Mouse (Mus musculus) embryonic facial prominence, embryonic 14.5 days (tissue): ENCODE data around the gene Upk3b. TPM values are rescaled to one million over a fixed set of nuclear protein-coding genes. Genes with fewer than 3 reads are reported as not detected.

ENCODE experiments used
- ATAC-seq: fragments of 200-750 bp; cut with Nextera tagmentation; 2 replicates; pipeline ENCODE4 v1.8.0; 2017; ENCODE audit warnings: low read depth, moderate number of reproducible peaks, moderate TSS enrichment
- DNase-seq: peaks from one replicate; pipeline ENCODE4 v3.0.0-alpha.2; 2015; ENCODE audit warnings: low spot score
- H3K27ac ChIP-seq: fragments of 300-500 bp; sonication (generic); replicated peaks from 2 replicates; pipeline ENCODE4 v1.5.1; 2014; ENCODE audit warnings: low read depth, mild to moderate bottlenecking, low read length, moderate library complexity
- H3K27me3 ChIP-seq: fragments of 300-500 bp; sonication (generic); replicated peaks from 2 replicates; pipeline ENCODE4 v1.6.1; 2014; ENCODE audit warnings: low read length; ENCODE audit not compliant: control insufficient read depth, insufficient read depth
- H3K36me3 ChIP-seq: fragments of 300-500 bp; sonication (generic); 2 replicates; pipeline ENCODE4 v1.6.1; 2014; ENCODE audit warnings: low read length, mixed read lengths; ENCODE audit not compliant: control insufficient read depth, insufficient read depth
- H3K4me1 ChIP-seq: fragments of 300-500 bp; sonication (generic); 2 replicates; pipeline ENCODE4 v1.6.1; 2014; ENCODE audit warnings: antibody characterized with exemption, low read length; ENCODE audit not compliant: control insufficient read depth, insufficient read depth
- H3K4me2 ChIP-seq: fragments of 300-500 bp; sonication (generic); 2 replicates; pipeline ENCODE4 v1.6.1; 2014; ENCODE audit warnings: low read depth, mild to moderate bottlenecking, low read length, moderate library complexity, mixed read lengths
- H3K4me3 ChIP-seq: fragments of 300-500 bp; sonication (generic); 2 replicates; pipeline ENCODE4 v1.5.1; 2014; ENCODE audit warnings: low read depth, mild to moderate bottlenecking, low read length
- H3K9ac ChIP-seq: fragments of 300-500 bp; sonication (generic); 2 replicates; pipeline ENCODE4 v1.6.1; 2014; ENCODE audit warnings: low read depth, mild to moderate bottlenecking, low read length, moderate library complexity, mixed read lengths
- H3K9me3 ChIP-seq: fragments of 300-500 bp; sonication (generic); 2 replicates; pipeline ENCODE4 v1.6.1; 2016; ENCODE audit warnings: low read length; ENCODE audit not compliant: control insufficient read depth
- WGBS: fragments of 180-500 bp; shearing (Covaris S2); extraction: QIAGEN DNeasy Blood & Tissue Kit; methylation state at CpG from one replicate; pipeline ENCODE4 v1.1.7; 2014; 5-methylcytosine and 5-hydroxymethylcytosine counted together
- polyA plus RNA-seq: library from polyadenylated mRNA; unstranded; fragments of >200 nt; fragmentation: Nextera tagmentation; extraction: Ambion mirVana; gene quantifications from 2 replicates; pipeline ENCODE4 v1.2.1, GENCODE M21; 2014

The Upk3b gene
- polyA plus RNA-seq, 1 experiment from 2014 or later, result 1.4 TPM

- peak; percentile 77 for DNase-seq
- Histone ChIP-seq H3K4me2 (peak overlapping the region; percentile 64), H3K9me3 (no peaks in the 10 kb centered on the region), H3K9ac (peak overlapping the region; percentile 56; the same call in 1 of the 2 replicates), H3K27me3 (peaks cover 6% of the 10 kb centered on the region), H3K27ac (no peak overlapping the region), H3K4me1 (0 out of 2 replicates have a peak, but pooled peaks cover 10% of the 10 kb centered on the region), H3K36me3 (no peaks in the 10 kb centered on the region), H3K4me3 (peak overlapping the region; percentile 46)
- WGBS, result 12% methylated on average over 16 of the region's 21 CpGs
- ATAC-seq, result peak; percentile 32; the same call in 1 of the 2 replicates
Observed at GRCm38 (mm10) chr5:136084891-136085651, 46.8 kb downstream of the Upk3b start.

DNA sequence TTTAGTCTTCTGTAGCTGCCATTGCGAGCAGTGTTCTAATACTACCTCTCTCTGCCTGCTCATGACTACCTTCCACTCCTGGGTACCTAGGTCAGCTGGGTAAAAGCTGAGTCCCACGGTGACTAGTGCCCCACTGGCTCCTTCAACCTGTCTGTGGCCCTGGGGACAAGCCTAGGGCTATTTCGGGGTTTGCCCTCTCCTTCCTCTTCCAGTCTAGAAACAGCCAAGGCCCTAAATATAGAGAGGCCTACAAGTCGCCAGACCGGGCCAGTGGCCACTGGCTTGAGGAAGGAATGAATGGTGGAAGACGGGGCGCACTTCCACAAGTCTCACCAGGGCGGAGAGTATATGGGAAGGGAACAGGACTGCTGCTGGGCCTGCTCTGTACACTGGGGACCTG, 48.0 kb downstream of the Upk3b start:
- no peaks in the 10 kb centered on the region for H3K36me3 ChIP-seq
- no peak for DNase-seq
- WGBS, result 88% methylated on average over 8 of the region's 8 CpGs

DNA sequence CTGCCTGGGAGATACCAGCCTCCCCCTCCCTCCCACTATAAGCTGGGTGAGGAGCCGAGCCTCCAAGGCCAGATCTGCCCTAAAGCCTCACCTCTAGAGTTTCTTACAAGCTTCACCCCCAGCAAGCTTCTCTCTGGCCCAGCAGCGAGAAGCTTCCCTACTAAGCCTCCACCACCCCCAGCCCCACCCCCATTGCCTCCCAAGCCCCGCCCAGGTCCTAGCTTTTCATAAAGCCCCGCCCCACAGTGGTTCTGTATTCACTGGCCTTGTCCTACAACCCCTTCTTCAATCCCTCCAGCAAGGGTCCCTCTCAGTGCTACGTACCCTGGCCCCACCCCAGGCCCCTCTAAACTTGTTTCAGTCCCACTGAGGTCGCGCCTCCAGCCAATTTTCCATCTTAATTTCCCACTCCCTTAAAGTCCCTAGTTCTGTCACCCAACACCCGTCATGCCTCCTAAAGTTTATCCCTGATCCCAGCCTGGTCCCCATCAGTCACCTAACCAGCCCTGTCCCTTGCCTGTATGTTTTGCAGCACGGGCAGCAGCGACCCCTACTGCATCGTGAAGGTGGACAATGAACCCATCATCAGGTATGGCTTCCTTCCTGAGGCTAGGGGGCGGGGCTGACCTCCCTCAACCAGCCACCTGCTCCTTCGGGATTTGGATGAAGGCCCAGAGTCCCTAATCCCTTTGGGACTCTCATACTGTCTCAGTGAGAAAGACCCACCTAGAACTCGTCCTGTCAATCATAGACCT, 50.7 kb downstream of the Upk3b start:
- no peak overlapping the region for H3K4me2 ChIP-seq
- H3K27me3 ChIP-seq, result peaks cover 6% of the 10 kb centered on the region
- no peaks in the 10 kb centered on the region for H3K9me3 ChIP-seq
- H3K4me3 ChIP-seq, result no peak overlapping the region
- no peak for ATAC-seq
- 15% methylated on average over 14 of the region's 14 CpGs for WGBS
- no peaks in the 10 kb centered on the region for H3K36me3 ChIP-seq
- H3K4me1 ChIP-seq, result 0 out of 2 replicates have a peak, but pooled peaks cover 10% of the 10 kb centered on the region
- no peak for DNase-seq
- no peak overlapping the region for H3K27ac ChIP-seq
- no peak overlapping the region for H3K9ac ChIP-seq

More for the DNA sequence above, 48.0 kb downstream of the Upk3b start:
- Histone ChIP-seq H3K9ac (no peak overlapping the region), H3K27ac (no peak overlapping the region), H3K27me3 (peaks cover 6% of the 10 kb centered on the region), H3K9me3 (no peaks in the 10 kb centered on the region), H3K4me3 (no peak overlapping the region), H3K4me1 (0 out of 2 replicates have a peak, but pooled peaks cover 10% of the 10 kb centered on the region), H3K4me2 (no peak overlapping the region)
- ATAC-seq, result no peak

- no peaks in the 10 kb centered on the region for H3K36me3 ChIP-seq
- H3K27me3 ChIP-seq, result no peaks in the 10 kb centered on the region
- 65% methylated on average over 5 of the region's 5 CpGs for WGBS
- H3K4me1 ChIP-seq, result no peaks in the 10 kb centered on the region
- H3K27ac ChIP-seq, result no peak overlapping the region
- H3K9ac ChIP-seq, result no peak overlapping the region
- no peak overlapping the region for H3K4me2 ChIP-seq
- no peak overlapping the region for H3K4me3 ChIP-seq
- ATAC-seq, result no peak
- no peak for DNase-seq
- no peaks in the 10 kb centered on the region for H3K9me3 ChIP-seq
Observed at GRCm38 (mm10) chr5:136091927-136092326, 53.6 kb downstream of the Upk3b start.

GRCm38 (mm10) chr5:136094249-136095010, 56.1 kb downstream of the Upk3b start:
- 47% methylated on average over 8 of the region's 8 CpGs for WGBS
- H3K27me3 ChIP-seq, result no peaks in the 10 kb centered on the region
- DNase-seq (peak; percentile 41), ATAC-seq (peak; percentile 39; the same call in 1 of the 2 replicates)
- H3K4me1 ChIP-seq, result no peaks in the 10 kb centered on the region
- H3K36me3 ChIP-seq, result no peaks in the 10 kb centered on the region
- no peaks in the 10 kb centered on the region for H3K9me3 ChIP-seq
- no peak overlapping the region for H3K9ac ChIP-seq
- no peak overlapping the region for H3K4me2 ChIP-seq
- H3K27ac ChIP-seq, result no peak overlapping the region
- no peak overlapping the region for H3K4me3 ChIP-seq

DNA sequence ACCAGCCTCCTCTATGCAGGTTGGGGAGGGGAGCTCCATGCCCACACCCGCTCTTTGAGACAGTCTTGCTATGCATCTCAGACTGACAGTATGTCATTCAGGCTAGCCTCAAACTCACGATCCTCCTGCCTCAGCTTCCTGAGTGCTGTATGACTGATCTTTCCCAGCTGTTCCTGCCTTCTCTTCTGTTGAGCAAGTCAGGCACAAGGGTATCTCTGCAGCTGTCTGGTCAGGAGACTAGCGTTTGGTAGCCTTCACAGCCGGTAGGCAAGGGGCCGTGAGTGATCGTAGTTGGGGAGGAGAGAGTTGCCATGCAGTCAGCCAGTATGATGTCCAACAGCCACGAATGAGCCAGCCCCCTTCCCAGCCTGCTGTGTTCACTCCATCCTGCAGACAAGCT, 56.8 kb downstream of the Upk3b start:
- ATAC-seq (no peak), DNase-seq (no peak)
- Histone ChIP-seq H3K4me2 (no peak overlapping the region), H3K4me1 (no peaks in the 10 kb centered on the region), H3K9me3 (no peaks in the 10 kb centered on the region), H3K27me3 (no peaks in the 10 kb centered on the region), H3K4me3 (no peak overlapping the region), H3K27ac (no peak overlapping the region), H3K9ac (no peak overlapping the region), H3K36me3 (no peaks in the 10 kb centered on the region)
- 75% methylated on average over 7 of the region's 7 CpGs for WGBS

Other genes with a start within 250 kb of the Upk3b start
- gene Srrm3, start 231.6 kb upstream of the Upk3b start, polyA plus RNA-seq, result 1.1 and 1.5 TPM in 2 replicates
- 365 and 522 TPM in 2 replicates for gene Hspb1, start 150.6 kb upstream of the Upk3b start, polyA plus RNA-seq
- gene Ywhag, start 103.9 kb upstream of the Upk3b start, polyA plus RNA-seq, result 97.4 and 101 TPM in 2 replicates
- gene Ssc4d, start 64.0 kb upstream of the Upk3b start, polyA plus RNA-seq, result 3.2 and 4.7 TPM in 2 replicates
- 0.58 and 0.77 TPM in 2 replicates for gene Zp3, start 58.4 kb upstream of the Upk3b start, polyA plus RNA-seq
- gene Dtx2, start 43.7 kb upstream of the Upk3b start, polyA plus RNA-seq, result 25.2 and 25.7 TPM in 2 replicates
- 17.1 and 28.1 TPM in 2 replicates for gene Upk3bl, start 16.0 kb downstream of the Upk3b start, polyA plus RNA-seq
- 11.4 and 13.8 TPM in 2 replicates for gene Rasa4, start 45.4 kb downstream of the Upk3b start, polyA plus RNA-seq
- 227 and 230 TPM in 2 replicates for gene Polr2j, start 78.1 kb downstream of the Upk3b start, polyA plus RNA-seq
- 29.7 and 32.0 TPM in 2 replicates for gene Lrwd1, start 97.6 kb downstream of the Upk3b start, polyA plus RNA-seq
- 11.7 and 15.2 TPM in 2 replicates for gene Alkbh4, start 97.7 kb downstream of the Upk3b start, polyA plus RNA-seq
- gene Orai2, start 132.2 kb downstream of the Upk3b start, polyA plus RNA-seq, result 12.0 and 12.4 TPM in 2 replicates
- gene Prkrip1, start 160.5 kb downstream of the Upk3b start, polyA plus RNA-seq, result 48.0 and 52.0 TPM in 2 replicates
- 10.2 and 10.3 TPM in 2 replicates for gene Sh2b2, start 208.1 kb downstream of the Upk3b start, polyA plus RNA-seq